Mouse (Mus musculus) midbrain, embryonic 13.5 days (tissue): Measurements from ENCODE around the gene Slc26a8. TPM values are rescaled to one million over a fixed set of nuclear protein-coding genes. Genes with fewer than 3 reads are reported as not detected.
A peak's percentile ranks its signal among the peaks of the same experiment; 100 is the strongest.

Experiments
- ATAC-seq: fragments of 200-750 bp; cut with Nextera tagmentation; 2 replicates; pipeline ENCODE4 v1.8.0; 2017; ENCODE audit warnings: mild to moderate bottlenecking, moderate TSS enrichment, moderate library complexity
- H3K27ac ChIP-seq: fragments of 300-500 bp; sonication (generic); 2 replicates; pipeline ENCODE4 v1.5.1; 2015; ENCODE audit warnings: inconsistent platforms, mild to moderate bottlenecking, moderate library complexity
- H3K27me3 ChIP-seq: fragments of 300-500 bp; sonication (generic); 2 replicates; pipeline ENCODE4 v1.6.1; 2015; ENCODE audit warnings: mild to moderate bottlenecking, inconsistent platforms
- H3K36me3 ChIP-seq: fragments of 300-500 bp; sonication (generic); 2 replicates; pipeline ENCODE4 v1.6.1; 2015; ENCODE audit warnings: mild to moderate bottlenecking, inconsistent platforms
- H3K4me1 ChIP-seq: fragments of 300-500 bp; sonication (generic); replicated peaks from 2 replicates; pipeline ENCODE4 v1.6.1; 2015; ENCODE audit warnings: inconsistent platforms
- H3K4me2 ChIP-seq: fragments of 300-500 bp; sonication (generic); replicated peaks from 2 replicates; pipeline ENCODE4 v1.6.1; 2015; ENCODE audit warnings: moderate library complexity, mild to moderate bottlenecking, inconsistent platforms
- H3K4me3 ChIP-seq: fragments of 300-500 bp; sonication (generic); replicated peaks from 2 replicates; pipeline ENCODE4 v1.5.1; 2015; ENCODE audit warnings: mild to moderate bottlenecking, inconsistent platforms
- H3K9ac ChIP-seq: fragments of 300-500 bp; sonication (generic); replicated peaks from 2 replicates; pipeline ENCODE4 v1.6.1; 2015; ENCODE audit warnings: mild to moderate bottlenecking, inconsistent platforms
- H3K9me3 ChIP-seq: fragments of 300-500 bp; sonication (generic); 2 replicates; pipeline ENCODE4 v1.6.1; 2016; ENCODE audit warnings: mild to moderate bottlenecking, inconsistent platforms
- WGBS: fragments of 180-500 bp; shearing (Covaris S2); methylation state at CpG from one replicate; pipeline ENCODE4 v1.1.7; 2015; 5-methylcytosine and 5-hydroxymethylcytosine counted together
- polyA plus RNA-seq: library from polyadenylated mRNA; unstranded; fragments of >200 nt; fragmentation: Nextera tagmentation; extraction: Ambion mirVana; gene quantifications from 2 replicates; pipeline ENCODE4 v1.2.1, GENCODE M21; 2015

The Slc26a8 gene
- polyA plus RNA-seq, 1 experiment from 2014 or later, result 1.3 TPM

DNA sequence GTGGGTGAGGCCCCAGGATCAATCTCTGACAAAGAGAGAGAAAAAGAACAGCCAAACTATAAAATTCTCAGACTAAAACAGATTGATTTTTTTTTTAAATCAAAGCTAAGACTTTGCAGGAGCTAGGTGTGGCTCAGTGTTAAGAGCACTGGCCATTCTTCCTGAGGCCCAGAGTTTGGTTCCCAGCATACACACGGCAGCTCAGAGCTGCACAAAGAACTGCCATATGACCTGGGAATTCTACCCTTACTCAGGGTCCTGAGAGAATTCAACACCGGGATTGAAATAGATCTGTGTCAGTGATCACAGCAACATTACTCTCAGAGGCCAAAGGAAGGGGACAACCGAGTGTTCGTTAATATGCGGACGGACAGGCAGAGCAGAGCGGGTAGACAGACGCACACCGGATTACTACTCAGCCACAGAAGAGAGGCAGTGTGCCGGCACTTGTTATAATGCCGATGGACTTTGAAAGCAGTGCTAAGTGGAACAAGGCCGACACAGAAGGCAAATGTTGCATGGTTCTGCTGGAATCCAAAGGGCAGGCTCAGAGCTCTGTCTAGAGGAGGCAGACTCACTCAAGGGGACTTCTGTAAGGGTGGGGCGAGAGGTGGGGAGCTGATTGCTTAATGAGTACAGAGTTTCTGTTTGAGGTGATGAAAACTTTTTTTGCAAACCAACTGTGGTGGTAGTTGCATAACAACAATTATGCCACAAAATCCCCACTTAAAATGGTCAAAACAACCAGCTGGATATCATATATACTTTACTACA, 7.5 kb downstream of the Slc26a8 start:
- 65% methylated on average over 13 of the region's 13 CpGs for WGBS
- no peak overlapping the region for H3K4me3 ChIP-seq
- no peak overlapping the region for H3K27ac ChIP-seq
- no peak overlapping the region for H3K9ac ChIP-seq
- no peaks in the 10 kb centered on the region for H3K36me3 ChIP-seq
- no peaks in the 10 kb centered on the region for H3K9me3 ChIP-seq
- H3K4me1 ChIP-seq, result no peaks in the 10 kb centered on the region
- H3K27me3 ChIP-seq, result no peaks in the 10 kb centered on the region
- no peak for ATAC-seq
- H3K4me2 ChIP-seq, result no peak overlapping the region

DNA sequence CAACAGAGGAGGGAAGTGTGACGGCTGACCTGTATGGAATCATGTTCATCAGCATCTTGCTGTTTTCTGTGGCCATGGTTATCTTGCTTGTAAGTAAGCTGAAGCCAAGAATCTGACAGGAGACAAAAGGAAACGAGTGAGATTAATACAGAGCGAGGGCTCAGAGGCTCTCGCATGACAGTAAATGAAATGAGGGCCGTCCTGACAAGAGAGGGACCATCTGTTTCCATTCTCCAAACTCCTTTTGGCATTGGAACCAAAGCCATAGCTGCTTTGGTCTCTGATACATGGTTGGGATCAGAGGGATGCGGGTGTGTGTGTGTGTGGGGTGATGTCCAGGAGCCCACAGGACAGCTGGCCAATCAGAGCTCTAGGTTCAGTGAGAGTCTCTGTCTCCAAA, 30.5 kb downstream of the Slc26a8 start:
- Histone ChIP-seq H3K9ac (no peak overlapping the region), H3K9me3 (no peaks in the 10 kb centered on the region), H3K4me3 (no peak overlapping the region), H3K27ac (no peak overlapping the region), H3K36me3 (no peaks in the 10 kb centered on the region), H3K4me2 (no peak overlapping the region), H3K27me3 (no peaks in the 10 kb centered on the region), H3K4me1 (peaks cover 9% of the 10 kb centered on the region; the same call in 1 of the 2 replicates)
- WGBS, result 55% methylated on average over 6 of the region's 6 CpGs
- ATAC-seq, result no peak

DNA sequence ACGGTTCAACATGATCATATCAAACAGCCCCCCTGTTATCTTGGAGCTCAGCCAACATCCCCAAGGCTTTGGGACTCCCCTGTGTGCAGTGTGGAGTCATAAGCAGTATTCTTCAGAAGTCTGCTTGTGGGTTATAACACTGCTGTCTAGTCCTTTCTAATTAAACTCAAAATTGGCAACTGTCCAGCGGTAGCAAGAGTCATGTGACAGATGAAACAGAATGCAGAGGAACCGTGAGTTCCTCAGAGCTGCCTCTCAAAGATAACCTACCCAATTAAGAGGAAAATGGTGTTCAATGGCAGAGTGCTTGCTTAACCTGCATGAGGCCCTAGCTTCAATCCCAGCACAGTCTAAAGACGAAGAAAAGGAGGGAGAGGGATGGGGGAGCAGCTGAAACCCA, 32.1 kb downstream of the Slc26a8 start:
- WGBS, result 29% methylated on average over 4 of the region's 4 CpGs
- ATAC-seq, result peak; percentile 95
- no peak overlapping the region for H3K4me2 ChIP-seq
- H3K9me3 ChIP-seq, result no peaks in the 10 kb centered on the region
- peak overlapping the region; percentile 68 for H3K27ac ChIP-seq
- peaks cover 9% of the 10 kb centered on the region; the same call in 1 of the 2 replicates for H3K4me1 ChIP-seq
- no peaks in the 10 kb centered on the region for H3K36me3 ChIP-seq
- no peak overlapping the region for H3K4me3 ChIP-seq
- no peak overlapping the region for H3K9ac ChIP-seq
- H3K27me3 ChIP-seq, result no peaks in the 10 kb centered on the region

DNA sequence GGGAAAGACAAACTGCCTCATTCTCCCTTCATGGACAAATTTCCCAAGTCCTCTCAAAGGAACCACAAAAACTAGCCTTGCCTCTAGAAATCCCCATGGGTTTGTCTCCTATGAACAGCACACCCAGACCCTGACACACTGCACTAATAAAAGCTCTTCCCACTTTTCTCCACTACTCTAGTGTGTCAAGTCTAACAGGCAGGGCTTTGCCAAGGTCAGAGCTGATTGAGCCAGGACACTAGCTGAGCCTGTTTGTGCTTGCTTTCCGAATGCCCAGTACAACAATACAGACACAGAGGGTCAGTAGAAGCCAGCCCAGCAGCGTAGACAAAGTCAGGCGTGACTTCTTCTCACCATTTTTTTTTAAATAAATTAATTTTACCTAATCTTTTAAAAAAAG, 39.8 kb downstream of the Slc26a8 start:
- H3K36me3 ChIP-seq, result no peaks in the 10 kb centered on the region
- no peak for ATAC-seq
- no peaks in the 10 kb centered on the region for H3K4me1 ChIP-seq
- H3K27ac ChIP-seq, result no peak overlapping the region
- no peaks in the 10 kb centered on the region for H3K27me3 ChIP-seq
- no peak overlapping the region for H3K4me3 ChIP-seq
- no peak overlapping the region for H3K9ac ChIP-seq
- H3K4me2 ChIP-seq, result no peak overlapping the region
- WGBS, result 76% methylated on average over 3 of the region's 3 CpGs
- no peaks in the 10 kb centered on the region for H3K9me3 ChIP-seq

DNA sequence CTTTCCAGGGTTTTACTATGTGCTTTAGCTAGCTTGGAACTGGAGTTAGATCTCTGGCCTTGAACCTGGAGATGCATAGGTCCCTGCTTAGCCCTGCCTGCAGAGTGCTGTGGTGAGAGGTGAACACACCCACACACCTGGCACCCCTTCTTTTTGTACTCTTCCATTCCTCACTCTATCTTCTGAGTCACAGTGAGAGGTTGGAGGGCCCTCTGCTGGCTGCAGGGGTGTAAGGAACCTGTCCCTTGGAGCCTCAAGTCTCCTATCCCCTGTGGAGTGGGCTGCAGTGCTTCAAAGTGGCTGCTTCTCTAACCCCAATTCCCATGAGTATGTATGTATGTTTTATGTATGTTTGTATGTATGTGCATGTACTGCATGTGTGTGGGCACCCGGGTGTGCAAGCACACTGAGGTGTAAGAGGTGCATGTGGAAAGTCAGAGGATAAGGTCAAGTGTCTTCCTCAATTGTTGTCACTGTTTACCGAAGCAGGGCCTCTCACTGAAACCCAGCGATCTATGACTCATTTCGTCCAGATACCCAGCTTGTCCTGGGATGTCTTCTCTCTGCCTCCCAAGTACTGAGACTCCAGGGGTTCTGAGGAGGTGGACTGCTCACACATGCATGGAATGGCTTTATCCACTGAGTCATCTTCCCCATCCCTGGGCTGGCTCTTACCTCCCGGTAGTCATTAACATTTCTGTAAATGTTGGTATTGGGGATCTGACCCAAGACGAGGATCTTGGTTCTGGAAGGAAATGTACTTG, 41.2 kb downstream of the Slc26a8 start:
- Histone ChIP-seq H3K9me3 (no peaks in the 10 kb centered on the region), H3K27ac (no peak overlapping the region), H3K9ac (no peak overlapping the region), H3K4me1 (no peaks in the 10 kb centered on the region), H3K27me3 (no peaks in the 10 kb centered on the region), H3K4me3 (no peak overlapping the region), H3K36me3 (no peaks in the 10 kb centered on the region), H3K4me2 (no peak overlapping the region)
- 50% methylated on average over 6 of the region's 6 CpGs for WGBS
- ATAC-seq, result no peak

DNA sequence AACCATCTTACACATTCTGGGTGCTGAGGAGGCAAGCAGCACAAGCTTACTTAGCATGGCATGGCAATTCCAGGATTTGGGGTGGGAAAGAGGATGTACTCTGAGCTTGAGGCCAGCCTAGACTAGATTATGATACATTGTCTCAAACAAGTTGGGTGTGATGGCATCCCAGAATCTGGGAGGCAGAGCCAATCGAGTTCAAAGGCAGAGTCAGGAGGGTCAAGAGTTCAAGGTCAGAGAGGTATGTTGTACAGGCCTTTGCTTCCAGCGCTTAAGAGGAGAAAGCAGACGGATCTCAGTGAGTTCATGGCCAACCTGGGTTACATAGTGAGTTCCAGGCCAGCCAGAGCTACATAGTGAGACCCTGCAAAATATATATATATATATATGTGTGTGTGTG, 43.8 kb downstream of the Slc26a8 start:
- no peaks in the 10 kb centered on the region for H3K4me1 ChIP-seq
- H3K4me3 ChIP-seq, result no peak overlapping the region
- no peak overlapping the region for H3K4me2 ChIP-seq
- H3K9ac ChIP-seq, result no peak overlapping the region
- H3K27me3 ChIP-seq, result no peaks in the 10 kb centered on the region
- ATAC-seq, result no peak
- 76% methylated on average over 3 of the region's 3 CpGs for WGBS
- H3K9me3 ChIP-seq, result no peaks in the 10 kb centered on the region
- H3K27ac ChIP-seq, result no peak overlapping the region
- no peaks in the 10 kb centered on the region for H3K36me3 ChIP-seq

DNA sequence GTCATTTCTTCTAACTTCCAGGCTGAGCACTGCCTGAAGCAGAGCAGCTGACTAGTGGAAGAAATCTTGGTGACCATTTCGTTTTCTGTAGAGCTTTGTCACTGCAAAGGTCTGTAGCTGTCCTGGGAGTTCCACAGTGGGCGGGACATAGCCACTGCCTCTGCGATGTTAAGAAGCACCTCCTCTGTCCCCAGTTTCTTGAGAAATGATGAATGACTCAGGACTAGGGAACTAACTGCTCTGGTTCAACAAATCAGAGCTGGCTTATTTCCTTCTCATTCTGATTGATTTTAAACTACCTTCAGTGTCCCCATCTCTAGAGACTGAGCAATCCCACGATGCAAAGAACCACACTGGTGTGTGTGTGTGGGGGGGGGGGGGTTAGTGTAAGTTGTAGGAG, 45.9 kb downstream of the Slc26a8 start:
- ATAC-seq, result no peak
- 58% methylated on average over 4 of the region's 4 CpGs for WGBS
- H3K4me3 ChIP-seq, result no peak overlapping the region
- H3K4me2 ChIP-seq, result no peak overlapping the region
- H3K27ac ChIP-seq, result no peak overlapping the region
- H3K36me3 ChIP-seq, result no peaks in the 10 kb centered on the region
- H3K9me3 ChIP-seq, result no peaks in the 10 kb centered on the region
- H3K27me3 ChIP-seq, result no peaks in the 10 kb centered on the region
- H3K4me1 ChIP-seq, result no peaks in the 10 kb centered on the region
- H3K9ac ChIP-seq, result no peak overlapping the region

DNA sequence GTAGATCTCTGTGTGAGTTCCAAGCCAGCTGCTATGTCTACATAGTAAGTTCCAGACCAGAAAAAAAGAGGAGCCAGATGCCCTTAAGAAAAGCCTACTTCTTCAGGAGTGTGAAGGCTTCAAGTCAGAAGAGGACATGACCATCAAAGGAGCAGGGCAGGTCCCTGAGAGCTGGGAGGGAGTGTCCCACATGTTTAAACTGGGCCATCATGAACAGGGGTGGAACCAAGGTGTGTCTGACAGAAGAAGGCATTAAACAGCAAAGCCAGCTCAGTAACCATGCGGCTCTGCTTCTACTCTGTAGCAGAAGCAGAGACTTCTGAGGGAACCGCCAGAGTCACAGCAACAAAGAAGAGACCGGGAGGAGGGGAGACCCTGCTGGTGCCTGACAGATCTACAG, 46.3 kb downstream of the Slc26a8 start:
- WGBS, result 31% methylated on average over 3 of the region's 3 CpGs
- no peak overlapping the region for H3K4me3 ChIP-seq
- no peaks in the 10 kb centered on the region for H3K36me3 ChIP-seq
- H3K9ac ChIP-seq, result no peak overlapping the region
- H3K4me2 ChIP-seq, result no peak overlapping the region
- H3K4me1 ChIP-seq, result no peaks in the 10 kb centered on the region
- H3K27me3 ChIP-seq, result no peaks in the 10 kb centered on the region
- ATAC-seq, result no peak
- no peak overlapping the region for H3K27ac ChIP-seq
- no peaks in the 10 kb centered on the region for H3K9me3 ChIP-seq

DNA sequence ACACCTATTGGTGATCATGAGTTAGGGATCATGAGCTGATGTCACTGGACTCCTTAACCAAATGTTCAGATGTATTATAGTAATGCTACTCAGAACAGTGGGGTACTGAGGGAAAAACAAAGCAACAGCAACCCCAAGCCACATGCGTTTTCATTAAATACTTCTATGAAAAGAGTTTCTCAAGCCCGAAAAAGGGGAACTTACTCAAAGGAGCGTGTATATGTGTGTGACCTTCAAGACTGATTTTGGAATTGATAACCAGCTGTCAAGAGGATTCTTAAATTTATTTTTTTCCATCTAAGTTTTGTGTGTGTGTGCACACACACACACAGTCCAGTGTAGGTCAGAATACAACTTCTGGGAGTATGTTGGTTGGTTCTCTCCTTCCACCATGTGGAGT, 49.9 kb downstream of the Slc26a8 start:
- WGBS, result 83% methylated on average over 3 of the region's 3 CpGs
- Histone ChIP-seq H3K4me2 (no peak overlapping the region), H3K36me3 (no peaks in the 10 kb centered on the region), H3K9me3 (no peaks in the 10 kb centered on the region), H3K9ac (no peak overlapping the region), H3K4me1 (no peaks in the 10 kb centered on the region), H3K4me3 (no peak overlapping the region), H3K27ac (no peak overlapping the region), H3K27me3 (no peaks in the 10 kb centered on the region)
- no peak for ATAC-seq

DNA sequence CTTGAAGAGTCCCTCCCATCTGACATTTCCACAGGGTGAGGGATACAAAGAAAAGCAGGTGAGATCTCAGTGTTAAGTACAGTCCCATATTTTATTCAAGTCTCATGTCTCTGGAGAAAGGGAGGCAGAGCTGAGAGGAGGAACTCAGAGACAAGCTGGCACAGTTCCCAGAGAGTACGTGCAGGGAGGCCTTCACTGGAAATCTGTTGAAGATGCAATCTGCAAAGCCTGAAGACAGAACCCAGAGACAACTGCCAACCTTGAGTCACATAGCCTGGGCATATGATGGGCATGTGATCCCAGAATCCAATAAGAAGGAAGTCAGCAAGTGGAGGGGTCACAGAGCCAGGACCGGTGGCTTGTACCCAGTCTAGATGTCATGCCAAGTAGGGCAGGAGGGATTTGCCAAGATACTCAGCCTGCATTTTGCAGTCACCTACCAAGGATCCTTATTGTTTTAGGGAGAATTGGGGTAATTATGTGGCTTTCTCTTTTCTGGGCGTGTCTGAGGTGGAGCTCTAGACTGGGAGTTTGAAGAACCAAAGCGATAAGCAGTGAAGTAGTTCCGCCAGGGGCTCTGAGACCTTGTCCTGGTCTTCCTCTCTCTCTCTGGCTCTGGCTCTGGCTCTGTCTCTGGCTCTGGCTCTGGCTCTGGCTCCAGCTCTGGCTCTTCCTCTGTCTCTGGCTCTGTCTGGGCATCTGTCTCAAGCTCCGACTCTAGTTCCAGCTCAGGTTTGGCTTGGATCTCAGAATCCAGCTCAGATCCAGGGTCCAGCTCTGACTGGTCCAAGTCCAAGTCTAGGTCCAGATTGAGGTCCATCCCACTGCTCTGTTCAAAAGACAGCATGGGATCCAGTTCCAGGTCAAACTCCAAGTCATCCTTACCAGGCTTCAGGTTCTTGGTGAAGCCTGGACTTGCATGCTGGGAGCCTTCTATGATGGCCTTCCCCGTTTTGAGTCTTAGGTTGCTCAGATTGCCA, 52.0 kb downstream of the Slc26a8 start:
- Histone ChIP-seq H3K27ac (no peak overlapping the region), H3K9me3 (no peaks in the 10 kb centered on the region), H3K4me2 (no peak overlapping the region), H3K9ac (no peak overlapping the region), H3K36me3 (no peaks in the 10 kb centered on the region), H3K4me1 (no peaks in the 10 kb centered on the region), H3K4me3 (no peak overlapping the region), H3K27me3 (no peaks in the 10 kb centered on the region)
- ATAC-seq, result no peak
- 87% methylated on average over 7 of the region's 7 CpGs for WGBS

DNA sequence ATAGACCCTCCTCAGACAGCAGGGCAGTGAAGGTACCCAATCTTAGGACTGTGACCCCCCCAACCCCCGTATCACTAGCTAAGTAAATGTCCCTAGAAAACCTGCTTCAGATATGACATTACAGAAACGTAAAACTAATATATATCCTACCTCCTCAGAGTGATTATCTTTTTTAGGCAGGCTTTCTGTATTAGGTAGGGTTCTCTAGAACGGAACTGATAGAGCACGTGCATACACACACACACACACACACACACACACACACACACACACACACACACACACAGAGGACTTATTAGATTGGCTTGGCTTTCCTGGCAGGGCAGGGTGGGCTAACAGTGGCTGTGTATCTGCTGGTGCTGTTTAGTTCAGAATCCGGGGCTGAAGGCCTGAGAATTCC, 54.2 kb downstream of the Slc26a8 start:
- 86% methylated on average over 5 of the region's 5 CpGs for WGBS
- Histone ChIP-seq H3K27me3 (no peaks in the 10 kb centered on the region), H3K4me2 (no peak overlapping the region)

DNA sequence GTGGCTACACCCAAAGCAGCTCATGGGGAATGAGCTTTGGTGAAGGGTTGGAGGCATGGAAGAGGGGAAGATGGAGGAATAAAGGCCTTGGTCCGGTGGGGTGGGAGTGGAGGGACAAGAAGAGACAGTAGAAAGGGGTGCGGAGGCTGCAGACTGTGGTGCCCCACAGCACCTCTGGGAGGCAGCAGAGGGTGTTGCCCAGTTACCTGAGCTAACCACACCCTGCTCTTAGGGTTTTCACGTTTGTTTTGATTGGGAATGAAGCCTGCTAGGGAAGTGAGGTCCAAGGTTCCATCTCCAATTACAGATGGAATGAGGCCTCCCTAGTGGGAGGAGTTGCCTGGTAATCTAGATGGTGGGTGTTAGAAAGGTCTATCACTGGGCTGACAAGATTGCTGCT, 60.9 kb downstream of the Slc26a8 start:
- no peak for ATAC-seq
- WGBS, result 53% methylated on average over 3 of the region's 3 CpGs
- Histone ChIP-seq H3K4me2 (no peak overlapping the region), H3K4me1 (no peaks in the 10 kb centered on the region), H3K4me3 (no peak overlapping the region), H3K9me3 (no peaks in the 10 kb centered on the region), H3K27me3 (no peaks in the 10 kb centered on the region), H3K36me3 (no peaks in the 10 kb centered on the region), H3K27ac (no peak overlapping the region), H3K9ac (no peak overlapping the region)

More for the DNA sequence above, 54.2 kb downstream of the Slc26a8 start:
- H3K9me3 ChIP-seq, result no peaks in the 10 kb centered on the region
- no peaks in the 10 kb centered on the region for H3K4me1 ChIP-seq
- ATAC-seq, result no peak
- H3K36me3 ChIP-seq, result no peaks in the 10 kb centered on the region
- H3K27ac ChIP-seq, result no peak overlapping the region
- H3K4me3 ChIP-seq, result no peak overlapping the region
- H3K9ac ChIP-seq, result 0 out of 2 replicates have a peak overlapping the region, but pooled peaks have one; percentile 14
